Mouse (Mus musculus) lung, embryonic 14.5 days (tissue): ENCODE data around the gene RPS10-NUDT3. TPM values are rescaled to one million over a fixed set of nuclear protein-coding genes. Genes with fewer than 3 reads are reported as not detected.

Experiments used
- ATAC-seq: fragments of 200-750 bp; cut with Nextera tagmentation; 2 replicates; pipeline ENCODE4 v1.8.0; 2017; ENCODE audit warnings: mild to moderate bottlenecking, moderate TSS enrichment, moderate library complexity; ENCODE audit not compliant: insufficient read depth
- DNase-seq: peaks from one replicate; pipeline ENCODE4 v3.0.0-alpha.2; 2015
- H3K27ac ChIP-seq: fragments of 300-500 bp; sonication (generic); 2 replicates; pipeline ENCODE4 v1.5.1; 2014; ENCODE audit warnings: low read depth, mild to moderate bottlenecking, moderate library complexity
- H3K27me3 ChIP-seq: fragments of 300-500 bp; sonication (generic); 2 replicates; pipeline ENCODE4 v1.6.1; 2014; ENCODE audit warnings: low read length, control low read depth; ENCODE audit not compliant: insufficient read depth
- H3K36me3 ChIP-seq: fragments of 300-500 bp; sonication (generic); 2 replicates; pipeline ENCODE4 v1.6.1; 2014; ENCODE audit warnings: control low read depth; ENCODE audit not compliant: insufficient read depth
- H3K4me1 ChIP-seq: fragments of 300-500 bp; sonication (generic); 2 replicates; pipeline ENCODE4 v1.6.1; 2014; ENCODE audit warnings: antibody characterized with exemption, control low read depth; ENCODE audit not compliant: insufficient read depth
- H3K4me2 ChIP-seq: fragments of 300-500 bp; sonication (generic); 2 replicates; pipeline ENCODE4 v1.6.1; 2014; ENCODE audit warnings: mild to moderate bottlenecking
- H3K4me3 ChIP-seq: fragments of 300-500 bp; sonication (generic); 2 replicates; pipeline ENCODE4 v1.5.1; 2014; ENCODE audit warnings: low read depth, low read length
- H3K9ac ChIP-seq: fragments of 300-500 bp; sonication (generic); 2 replicates; pipeline ENCODE4 v1.6.1; 2014
- H3K9me3 ChIP-seq: fragments of 300-500 bp; sonication (generic); 2 replicates; pipeline ENCODE4 v1.6.1; 2016; ENCODE audit warnings: low read depth, low read length, control low read depth
- CTCF ChIP-seq: IDR thresholded peaks from 2 replicates; pipeline ENCODE4 v1.5.1; 2016; ENCODE audit warnings: antibody characterized with exemption, low read depth
- WGBS: fragments of 180-500 bp; shearing (Covaris S2); extraction: QIAGEN DNeasy Blood & Tissue Kit; methylation state at CpG from one replicate; pipeline ENCODE4 v1.1.7; 2014; 5-methylcytosine and 5-hydroxymethylcytosine counted together
- polyA plus RNA-seq: library from polyadenylated mRNA; unstranded; fragments of >200 nt; fragmentation: Nextera tagmentation; extraction: Ambion mirVana; gene quantifications from 2 replicates; pipeline ENCODE4 v1.2.1, GENCODE M21; 2014

Gene RPS10-NUDT3
- polyA plus RNA-seq, 1 experiment from 2014 or later = not detected

DNA sequence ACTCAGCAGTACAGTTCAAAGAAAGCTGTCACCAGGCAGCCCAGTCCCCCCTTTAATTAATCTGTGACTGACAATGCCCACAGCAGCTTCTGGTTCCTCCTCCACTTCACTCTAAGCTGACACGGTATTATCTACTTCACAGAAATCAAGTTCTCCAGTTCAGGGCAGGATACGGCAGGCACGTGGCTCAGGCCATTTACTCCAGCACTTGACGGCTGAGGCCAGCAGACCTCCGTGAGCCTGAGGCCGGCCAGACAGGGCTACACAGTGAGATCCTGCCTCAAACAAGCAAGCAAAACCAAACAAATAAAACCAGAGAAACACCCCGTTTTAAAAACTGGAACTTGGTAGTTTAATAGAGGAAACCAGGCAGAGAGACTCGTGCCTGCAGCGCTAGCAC lies 48.4 kb downstream of the RPS10-NUDT3 start:
- Histone ChIP-seq H3K27ac (peak overlapping the region; percentile 54; the same call in 1 of the 2 replicates), H3K4me3 (no peak overlapping the region), H3K4me2 (no peak overlapping the region), H3K36me3 (peaks cover 56% of the 10 kb centered on the region), H3K4me1 (no peaks in the 10 kb centered on the region), H3K9me3 (no peaks in the 10 kb centered on the region), H3K27me3 (no peaks in the 10 kb centered on the region), H3K9ac (no peak overlapping the region)
- ATAC-seq = no peak
- WGBS = 49% methylated on average over 9 of the region's 9 CpGs
- no peak for TF ChIP-seq CTCF
- no peak for DNase-seq

DNA sequence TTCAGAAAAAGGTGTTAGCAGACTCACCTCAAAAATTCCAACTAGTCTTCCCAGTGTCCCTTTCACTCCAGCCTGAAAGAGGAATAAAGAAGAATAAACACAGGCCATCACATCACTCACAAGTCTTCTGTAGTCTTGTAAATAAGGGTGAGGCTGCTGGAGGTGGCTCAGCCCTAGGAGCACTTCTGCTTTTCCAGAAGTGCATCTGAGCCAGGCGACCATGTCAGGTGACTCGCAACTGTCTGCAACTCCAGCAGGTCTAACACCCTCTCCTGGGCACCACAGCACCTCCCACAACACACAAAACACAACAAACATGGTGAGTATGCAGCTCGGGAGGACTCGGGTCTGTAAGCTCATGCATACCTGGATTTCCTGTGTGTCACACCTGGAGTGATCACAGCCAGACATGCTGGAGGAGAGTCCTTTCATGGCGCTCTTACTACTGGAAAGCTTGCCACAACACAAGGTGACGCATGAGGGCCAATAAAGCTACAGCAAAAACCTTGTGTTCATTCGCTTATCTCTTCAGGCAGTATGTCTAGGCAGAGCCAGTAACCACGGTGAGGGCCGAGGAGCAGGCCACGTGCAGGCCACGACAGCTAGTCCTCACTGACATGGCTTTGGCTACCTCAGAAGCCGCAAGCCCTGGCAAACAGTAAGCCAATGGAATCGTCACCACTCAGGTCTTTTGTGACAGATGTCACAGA lies 51.7 kb downstream of the RPS10-NUDT3 start:
- ATAC-seq (no peak), DNase-seq (no peak)
- no peak for TF ChIP-seq CTCF
- Histone ChIP-seq H3K4me2 (no peak overlapping the region), H3K27ac (no peak overlapping the region), H3K4me1 (no peaks in the 10 kb centered on the region), H3K36me3 (peaks cover 76% of the 10 kb centered on the region), H3K4me3 (no peak overlapping the region), H3K27me3 (no peaks in the 10 kb centered on the region), H3K9ac (no peak overlapping the region), H3K9me3 (no peaks in the 10 kb centered on the region)
- 83% methylated on average over 13 of the region's 13 CpGs for WGBS

DNA sequence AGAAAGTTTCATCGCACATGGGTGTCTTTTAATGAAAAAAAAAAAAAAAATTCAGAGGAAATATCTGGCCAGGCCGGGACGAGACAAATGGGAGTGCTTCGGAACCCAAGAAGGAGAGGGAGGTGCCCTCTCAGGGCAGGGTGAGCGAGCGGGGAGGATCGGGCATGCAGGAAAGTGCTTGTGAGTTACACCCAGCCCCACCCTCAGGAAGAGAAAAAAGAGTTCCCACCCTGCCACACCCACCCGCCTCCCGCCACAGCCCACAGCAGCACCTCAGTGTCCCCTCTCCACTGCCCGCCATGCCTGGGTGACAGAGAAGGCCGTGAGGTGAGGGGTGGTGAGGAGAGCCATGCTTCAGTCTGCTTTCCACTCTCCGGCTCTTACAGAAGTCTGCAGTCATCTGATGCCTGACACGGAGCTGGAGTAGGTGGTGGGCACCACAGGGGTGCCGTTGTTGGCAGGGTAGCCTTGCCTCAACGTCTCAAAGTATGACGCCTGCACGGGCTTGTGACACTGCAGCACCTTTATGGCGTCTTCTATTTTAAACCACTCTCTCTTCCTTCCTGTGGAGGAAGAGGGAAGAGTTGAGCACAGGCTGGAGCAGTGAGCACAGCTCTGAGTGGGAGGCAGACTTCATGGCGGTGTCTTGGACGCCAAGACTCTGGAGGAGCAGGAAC lies 54.5 kb downstream of the RPS10-NUDT3 start:
- H3K4me1 ChIP-seq = peaks cover 5% of the 10 kb centered on the region; the same call in 1 of the 2 replicates
- no peak overlapping the region for H3K4me2 ChIP-seq
- no peak for ATAC-seq
- no peaks in the 10 kb centered on the region for H3K27me3 ChIP-seq
- no peak overlapping the region for H3K4me3 ChIP-seq
- TF ChIP-seq CTCF = no peak
- no peaks in the 10 kb centered on the region for H3K9me3 ChIP-seq
- no peak overlapping the region for H3K9ac ChIP-seq
- H3K36me3 ChIP-seq = peaks cover 94% of the 10 kb centered on the region
- 86% methylated on average over 20 of the region's 20 CpGs for WGBS
- DNase-seq = no peak
- H3K27ac ChIP-seq = no peak overlapping the region

DNA sequence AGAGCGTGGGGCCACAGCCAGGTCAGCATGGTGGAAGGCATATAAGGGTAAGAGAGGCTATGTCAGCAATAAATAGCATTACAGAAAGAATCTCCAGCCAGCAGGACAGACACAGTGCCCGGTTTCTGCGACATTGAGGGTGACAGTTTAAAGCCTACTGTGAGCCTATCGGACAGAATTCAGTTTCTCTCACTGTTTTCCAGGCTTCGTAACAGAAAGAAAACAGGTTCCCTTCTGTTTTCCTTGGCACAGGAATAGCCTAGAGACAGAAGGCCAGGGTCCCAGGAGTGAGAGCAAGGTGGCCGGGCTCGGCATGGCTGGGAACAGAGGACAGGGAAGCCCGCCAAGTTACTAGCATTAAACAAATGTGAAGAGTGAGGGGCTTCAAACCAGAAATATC lies 55.2 kb downstream of the RPS10-NUDT3 start:
- TF ChIP-seq CTCF = no peak
- no peak overlapping the region for H3K4me3 ChIP-seq
- H3K36me3 ChIP-seq = peaks cover 87% of the 10 kb centered on the region
- DNase-seq (no peak), ATAC-seq (no peak)
- WGBS = 88% methylated on average over 8 of the region's 8 CpGs
- no peak overlapping the region for H3K4me2 ChIP-seq
- no peak overlapping the region for H3K27ac ChIP-seq
- no peaks in the 10 kb centered on the region for H3K27me3 ChIP-seq
- H3K4me1 ChIP-seq = peaks cover 5% of the 10 kb centered on the region; the same call in 1 of the 2 replicates
- no peak overlapping the region for H3K9ac ChIP-seq
- H3K9me3 ChIP-seq = no peaks in the 10 kb centered on the region

DNA sequence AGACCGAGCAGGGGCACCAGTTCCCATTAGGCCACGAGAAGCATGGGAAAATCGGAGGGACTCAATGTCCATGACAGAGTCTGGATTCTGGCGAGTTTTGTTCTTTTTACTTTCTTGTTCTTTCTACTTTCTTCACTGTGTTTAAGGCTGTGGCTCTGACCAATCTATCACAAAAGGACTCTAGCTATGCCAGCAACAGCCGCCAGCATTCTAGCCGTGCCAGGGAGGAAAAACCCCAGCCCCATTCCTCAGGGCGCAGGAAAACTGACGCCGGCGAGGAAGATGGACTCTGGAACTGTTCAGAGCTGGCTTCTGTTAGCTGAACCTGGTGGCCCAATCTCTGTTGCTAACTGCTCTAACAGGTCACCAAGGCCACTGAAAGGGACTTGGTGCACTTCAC lies 56.5 kb downstream of the RPS10-NUDT3 start:
- 91% methylated on average over 10 of the region's 10 CpGs for WGBS
- Histone ChIP-seq H3K27me3 (no peaks in the 10 kb centered on the region), H3K27ac (no peak overlapping the region), H3K9me3 (no peaks in the 10 kb centered on the region), H3K4me1 (peaks cover 5% of the 10 kb centered on the region; the same call in 1 of the 2 replicates), H3K36me3 (peaks cover 79% of the 10 kb centered on the region), H3K4me2 (no peak overlapping the region), H3K9ac (no peak overlapping the region), H3K4me3 (no peak overlapping the region)
- ATAC-seq (no peak), DNase-seq (no peak)
- TF ChIP-seq CTCF = no peak

DNA sequence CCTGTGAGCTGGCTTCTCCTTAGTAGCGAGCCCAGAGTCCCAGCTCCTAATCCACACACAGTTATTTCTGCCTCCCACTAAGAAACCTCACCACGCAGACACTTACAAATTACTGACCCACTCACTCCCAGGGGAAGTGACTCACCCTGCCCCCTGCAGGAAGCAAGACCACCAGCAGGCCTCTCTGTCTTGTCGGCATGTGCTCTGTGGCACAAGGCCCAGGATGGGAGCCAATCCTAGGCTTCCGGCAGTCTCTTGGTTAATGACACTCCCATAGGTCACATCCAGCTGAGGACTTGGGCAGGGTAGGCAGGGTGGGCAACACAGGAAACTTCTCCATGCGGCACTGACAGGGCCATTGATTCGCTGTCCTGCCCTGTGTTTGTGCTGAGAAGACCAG lies 57.6 kb downstream of the RPS10-NUDT3 start:
- ATAC-seq = 0 out of 2 replicates have a peak, but pooled peaks have one; percentile 38
- 75% methylated on average over 6 of the region's 6 CpGs for WGBS

DNA sequence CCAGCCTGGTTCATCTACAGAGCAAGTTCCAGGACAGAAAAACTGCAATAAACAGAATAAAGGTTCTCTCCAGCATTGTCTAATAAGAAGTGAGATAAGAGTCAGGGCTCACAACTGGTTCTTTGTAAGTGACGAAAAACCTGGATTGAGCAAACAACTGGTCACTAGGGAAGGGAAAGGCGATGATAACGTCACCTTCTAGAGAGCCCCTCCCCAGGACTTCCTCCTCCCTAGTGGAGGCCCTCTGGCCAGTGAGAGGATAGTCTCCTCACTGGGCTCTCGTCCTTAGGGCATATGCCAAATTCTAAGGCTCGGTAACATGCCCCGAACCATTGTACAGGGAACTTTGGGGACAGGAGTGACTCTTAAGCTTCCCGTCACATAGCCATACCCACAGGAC lies 59.0 kb downstream of the RPS10-NUDT3 start:
- no peak overlapping the region for H3K4me3 ChIP-seq
- H3K36me3 ChIP-seq = peaks cover 58% of the 10 kb centered on the region
- H3K27me3 ChIP-seq = no peaks in the 10 kb centered on the region
- H3K4me2 ChIP-seq = no peak overlapping the region
- DNase-seq (no peak), ATAC-seq (no peak)
- no peak overlapping the region for H3K9ac ChIP-seq
- 76% methylated on average over 7 of the region's 7 CpGs for WGBS
- H3K9me3 ChIP-seq = no peaks in the 10 kb centered on the region
- no peak overlapping the region for H3K27ac ChIP-seq
- no peak for TF ChIP-seq CTCF
- peaks cover 5% of the 10 kb centered on the region; the same call in 1 of the 2 replicates for H3K4me1 ChIP-seq

More for the DNA sequence above, 57.6 kb downstream of the RPS10-NUDT3 start:
- Histone ChIP-seq H3K36me3 (peaks cover 70% of the 10 kb centered on the region), H3K27me3 (no peaks in the 10 kb centered on the region), H3K4me1 (peaks cover 5% of the 10 kb centered on the region; the same call in 1 of the 2 replicates), H3K27ac (no peak overlapping the region), H3K9me3 (no peaks in the 10 kb centered on the region), H3K4me3 (no peak overlapping the region), H3K9ac (no peak overlapping the region), H3K4me2 (no peak overlapping the region)
- DNase-seq = peak; percentile 52
- peak; percentile 56 for TF ChIP-seq CTCF
